Mouse (Mus musculus): ENCODE data around the gene 1700008O03Rik. TPM values are rescaled to one million over a fixed set of nuclear protein-coding genes. Genes with fewer than 3 reads are reported as not detected.

1700008O03Rik gene
- polyA plus RNA-seq, 1 experiment from 2014 or later, result 1.5 TPM

GRCm38 (mm10) chr7:44337121-44337849 is 48.3 kb downstream of the 1700008O03Rik start:
- 0 out of 2 replicates have a peak, but pooled peaks cover 5% of the 10 kb centered on the region for H3K36me3 ChIP-seq (replicated peaks)
- WGBS, result 3% methylated on average over 32 of the region's 32 CpGs
- peaks cover 72% of the 10 kb centered on the region for H3K27me3 ChIP-seq
- H3K9me3 ChIP-seq, result no peaks in the 10 kb centered on the region
- H3K9ac ChIP-seq, result peak overlapping the region; percentile 51
- peaks cover 20% of the 10 kb centered on the region for H3K4me1 ChIP-seq
- H3K27ac ChIP-seq, result peak overlapping the region; percentile 9; the same call in 1 of the 2 replicates
- ATAC-seq (ENCODE audit: low FRiP score), result peak; percentile 25
- H3K4me2 ChIP-seq, result peak overlapping the region; percentile 76
- peak overlapping the region; percentile 54 for H3K4me3 ChIP-seq (replicated peaks)

- Histone ChIP-seq H3K27ac (peak overlapping the region; percentile 77), H3K27me3 (peaks cover 72% of the 10 kb centered on the region), H3K4me3 (replicated peaks) (peak overlapping the region; percentile 54), H3K36me3 (replicated peaks) (0 out of 2 replicates have a peak, but pooled peaks cover 5% of the 10 kb centered on the region), H3K4me1 (peaks cover 20% of the 10 kb centered on the region), H3K9me3 (no peaks in the 10 kb centered on the region), H3K4me2 (peak overlapping the region; percentile 76), H3K9ac (peak overlapping the region; percentile 60)
- 1% methylated on average over 50 of the region's 54 CpGs for WGBS
- peak; percentile 75 for ATAC-seq (ENCODE audit: low FRiP score)
These were observed 49.3 kb downstream of the 1700008O03Rik start for GRCm38 (mm10) chr7:44336046-44337021.

GRCm38 (mm10) chr7:44335031-44335878 is 50.4 kb downstream of the 1700008O03Rik start:
- Histone ChIP-seq H3K4me1 (peaks cover 20% of the 10 kb centered on the region), H3K4me3 (replicated peaks) (peak overlapping the region; percentile 54), H3K4me2 (peak overlapping the region; percentile 76), H3K36me3 (replicated peaks) (0 out of 2 replicates have a peak, but pooled peaks cover 5% of the 10 kb centered on the region), H3K9me3 (no peaks in the 10 kb centered on the region), H3K27ac (peak overlapping the region; percentile 77), H3K27me3 (peaks cover 71% of the 10 kb centered on the region), H3K9ac (peak overlapping the region; percentile 60)
- WGBS, result 6% methylated on average over 20 of the region's 40 CpGs
- ATAC-seq (ENCODE audit: low FRiP score), result peak; percentile 73

- 78% methylated on average over 14 of the region's 14 CpGs for WGBS
- H3K4me2 ChIP-seq, result no peak overlapping the region
- no peak overlapping the region for H3K9ac ChIP-seq
- 0 out of 2 replicates have a peak, but pooled peaks cover 5% of the 10 kb centered on the region for H3K36me3 ChIP-seq (replicated peaks)
- peaks cover 20% of the 10 kb centered on the region for H3K4me1 ChIP-seq
- H3K27ac ChIP-seq, result no peak overlapping the region
- H3K27me3 ChIP-seq, result peaks cover 60% of the 10 kb centered on the region
- H3K9me3 ChIP-seq, result no peaks in the 10 kb centered on the region
- ATAC-seq (ENCODE audit: low FRiP score), result no peak
- no peak overlapping the region for H3K4me3 ChIP-seq (replicated peaks)
These were observed 51.5 kb downstream of the 1700008O03Rik start for GRCm38 (mm10) chr7:44334139-44334538.

GRCm38 (mm10) chr7:44332336-44332735 is 53.3 kb downstream of the 1700008O03Rik start:
- Histone ChIP-seq H3K4me1 (peaks cover 17% of the 10 kb centered on the region), H3K36me3 (replicated peaks) (0 out of 2 replicates have a peak, but pooled peaks cover 5% of the 10 kb centered on the region), H3K27me3 (peaks cover 42% of the 10 kb centered on the region), H3K4me2 (no peak overlapping the region), H3K9me3 (no peaks in the 10 kb centered on the region), H3K9ac (no peak overlapping the region), H3K27ac (no peak overlapping the region), H3K4me3 (replicated peaks) (no peak overlapping the region)
- WGBS, result 80% methylated on average over 3 of the region's 3 CpGs
- ATAC-seq (ENCODE audit: low FRiP score), result no peak

GRCm38 (mm10) chr7:44326614-44327013 is 59.0 kb downstream of the 1700008O03Rik start:
- no peak overlapping the region for H3K4me2 ChIP-seq

GRCm38 (mm10) chr7:44322290-44322689 is 63.3 kb downstream of the 1700008O03Rik start:
- Histone ChIP-seq H3K4me3 (replicated peaks) (no peak overlapping the region), H3K4me2 (no peak overlapping the region), H3K9me3 (no peaks in the 10 kb centered on the region), H3K9ac (no peak overlapping the region), H3K36me3 (replicated peaks) (peaks cover 14% of the 10 kb centered on the region), H3K27me3 (no peaks in the 10 kb centered on the region), H3K27ac (no peak overlapping the region), H3K4me1 (0 out of 2 replicates have a peak, but pooled peaks cover 4% of the 10 kb centered on the region)
- 88% methylated on average over 1 of the region's 1 CpGs for WGBS
- no peak for ATAC-seq (ENCODE audit: low FRiP score)

More at GRCm38 (mm10) chr7:44326614-44327013, 59.0 kb downstream of the 1700008O03Rik start:
- no peak for ATAC-seq (ENCODE audit: low FRiP score)
- WGBS, result 84% methylated on average over 6 of the region's 6 CpGs
- no peaks in the 10 kb centered on the region for H3K9me3 ChIP-seq
- H3K27me3 ChIP-seq, result no peaks in the 10 kb centered on the region
- H3K4me3 ChIP-seq (replicated peaks), result no peak overlapping the region
- H3K9ac ChIP-seq, result no peak overlapping the region
- no peak overlapping the region for H3K27ac ChIP-seq
- 0 out of 2 replicates have a peak, but pooled peaks cover 7% of the 10 kb centered on the region for H3K36me3 ChIP-seq (replicated peaks)
- 0 out of 2 replicates have a peak, but pooled peaks cover 4% of the 10 kb centered on the region for H3K4me1 ChIP-seq

GRCm38 (mm10) chr7:44320886-44321285 is 64.7 kb downstream of the 1700008O03Rik start:
- Histone ChIP-seq H3K36me3 (replicated peaks) (peaks cover 14% of the 10 kb centered on the region), H3K4me2 (no peak overlapping the region), H3K9ac (no peak overlapping the region), H3K4me1 (no peaks in the 10 kb centered on the region), H3K27me3 (no peaks in the 10 kb centered on the region), H3K4me3 (replicated peaks) (no peak overlapping the region), H3K27ac (no peak overlapping the region), H3K9me3 (no peaks in the 10 kb centered on the region)
- 58% methylated on average over 8 of the region's 8 CpGs for WGBS
- no peak for ATAC-seq (ENCODE audit: low FRiP score)

GRCm38 (mm10) chr7:44317913-44318312 is 67.7 kb downstream of the 1700008O03Rik start:
- ATAC-seq (ENCODE audit: low FRiP score), result 0 out of 2 replicates have a peak, but pooled peaks have one; percentile 44

GRCm38 (mm10) chr7:44312484-44312883 is 73.1 kb downstream of the 1700008O03Rik start:
- no peak for ATAC-seq (ENCODE audit: low FRiP score)
- Histone ChIP-seq H3K9ac (no peak overlapping the region), H3K4me2 (no peak overlapping the region), H3K9me3 (no peaks in the 10 kb centered on the region), H3K36me3 (replicated peaks) (peaks cover 25% of the 10 kb centered on the region), H3K27ac (no peak overlapping the region), H3K4me1 (peaks cover 27% of the 10 kb centered on the region), H3K4me3 (replicated peaks) (no peak overlapping the region), H3K27me3 (peaks cover 20% of the 10 kb centered on the region)
- WGBS, result 75% methylated on average over 16 of the region's 16 CpGs

More at GRCm38 (mm10) chr7:44317913-44318312, 67.7 kb downstream of the 1700008O03Rik start:
- Histone ChIP-seq H3K9ac (no peak overlapping the region), H3K4me2 (no peak overlapping the region), H3K4me3 (replicated peaks) (no peak overlapping the region), H3K27me3 (no peaks in the 10 kb centered on the region), H3K4me1 (no peaks in the 10 kb centered on the region), H3K9me3 (no peaks in the 10 kb centered on the region), H3K27ac (no peak overlapping the region), H3K36me3 (replicated peaks) (peaks cover 30% of the 10 kb centered on the region)
- WGBS, result 31% methylated on average over 4 of the region's 4 CpGs

- Histone ChIP-seq H3K36me3 (replicated peaks) (peaks cover 25% of the 10 kb centered on the region), H3K27ac (peak overlapping the region; percentile 74; the same call in 1 of the 2 replicates), H3K9ac (no peak overlapping the region), H3K9me3 (no peaks in the 10 kb centered on the region), H3K4me2 (peak overlapping the region; percentile 91), H3K27me3 (peaks cover 27% of the 10 kb centered on the region), H3K4me1 (peaks cover 27% of the 10 kb centered on the region), H3K4me3 (replicated peaks) (peak overlapping the region; percentile 57)
- WGBS, result 19% methylated on average over 6 of the region's 6 CpGs
- ATAC-seq (ENCODE audit: low FRiP score), result 0 out of 2 replicates have a peak, but pooled peaks have one; percentile 1
These were observed 73.8 kb downstream of the 1700008O03Rik start for GRCm38 (mm10) chr7:44311713-44312304.

Measured in forebrain, embryonic 12.5 days (tissue).